31 mouse cellular contexts compared by ENCODE assay signal in the genomic region with DNA sequence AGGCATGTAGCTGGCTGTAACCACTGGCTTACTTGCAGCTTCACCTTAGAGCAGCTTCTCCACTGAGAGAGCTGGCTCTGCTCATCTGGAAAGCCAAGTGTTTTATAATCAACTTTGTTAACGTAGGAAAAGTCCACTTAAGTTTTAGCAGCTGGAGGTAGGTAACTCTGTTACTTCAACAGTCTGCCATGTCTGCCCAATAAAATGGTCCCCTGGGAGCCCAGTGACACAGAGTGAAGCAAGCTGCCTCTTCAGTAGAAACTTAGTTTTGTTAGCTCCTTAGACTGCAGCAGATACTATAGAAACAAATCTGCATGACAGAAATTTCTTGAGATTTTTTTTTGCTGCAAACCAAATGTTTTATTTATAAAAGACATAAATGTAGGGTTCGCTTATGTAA.
DNase-seq lines count a peak whose midpoint lies in the region; ATAC-seq lines count a peak whose summit lies in the region.
"Had no signal": no experiment of that assay in that cellular context is flagged by ENCODE, and none has a peak within 500 bp of the region (broad histone marks: within the 10 kb centered on the region; RNA-seq: fewer than 3 reads in every experiment).

No protein-coding gene starts in this region.

- no peaks in the 10 kb centered on the region for H3K36me3 ChIP-seq in embryonic facial prominence, embryonic 11.5 days (replicated peaks; ENCODE audit: control insufficient read depth, insufficient read depth, low read depth, low read length)
- H3K36me3 ChIP-seq: embryonic facial prominence, embryonic 12.5 days; forebrain, embryonic 15.5 days; hindbrain, embryonic 13.5 days; lung, embryonic 15.5 days; midbrain, embryonic 13.5 days; neural tube, embryonic 15.5 days had no signal

- 59% methylated on average over 2 of the region's 2 CpGs for WGBS in embryonic facial prominence, embryonic 11.5 days

- no peaks in the 10 kb centered on the region for H3K4me1 ChIP-seq in embryonic facial prominence, embryonic 11.5 days (ENCODE audit: control insufficient read depth, insufficient read depth, low read length)
- H3K4me1 ChIP-seq: embryonic facial prominence, embryonic 12.5 days; forebrain, embryonic 10.5 days; forebrain, embryonic 15.5 days; hindbrain, embryonic 13.5 days; midbrain, embryonic 13.5 days; neural tube, embryonic 15.5 days had no signal

- no peaks in the 10 kb centered on the region for H3K9me3 ChIP-seq in embryonic facial prominence, embryonic 11.5 days (replicated peaks; ENCODE audit: control insufficient read depth, low read length)
- H3K9me3 ChIP-seq: embryonic facial prominence, embryonic 12.5 days; forebrain, embryonic 10.5 days; forebrain, embryonic 15.5 days; heart, embryonic 12.5 days; hindbrain, embryonic 13.5 days; limb, embryonic 13.5 days; lung, embryonic 15.5 days; midbrain, embryonic 13.5 days; neural tube, embryonic 15.5 days had no signal

- no peak for ATAC-seq in embryonic facial prominence, embryonic 11.5 days (replicated peaks; ENCODE audit: insufficient number of reproducible peaks, low FRiP score, low TSS enrichment, low read depth)
- ATAC-seq: forebrain, embryonic 15.5 days; inflammation-experienced regulatory T-cells, adult 6 months; midbrain, embryonic 13.5 days had no signal

- no peak overlapping the region for H3K27ac ChIP-seq in embryonic facial prominence, embryonic 11.5 days (replicated peaks; ENCODE audit: low read depth, low read length)
- H3K27ac ChIP-seq: embryonic facial prominence, embryonic 12.5 days; forebrain, embryonic 10.5 days; forebrain, embryonic 15.5 days; gastrocnemius, adult 2 months; hindbrain, embryonic 13.5 days; limb, embryonic 13.5 days; lung, embryonic 15.5 days; midbrain, embryonic 13.5 days; neural tube, embryonic 15.5 days had no signal

- DNase-seq in adrenal gland, postnatal 14 days: peak; percentile 18
- DNase-seq in adrenal gland, adult 18-20 months (ENCODE audit: low spot score in 2 of 2): no peak
- DNase-seq in 3T3-L1 (ENCODE audit: low read depth, low spot score) (peak; percentile 13), adipocyte (ENCODE audit: low spot score) (peak; percentile 55)
- DNase-seq in embryonic facial prominence, embryonic 11.5 days (ENCODE audit: low spot score): peak; percentile 11
- DNase-seq in testis, postnatal 10 days (ENCODE audit: low spot score): no peak
- DNase-seq in cerebellum, adult 9-11 months: no peak
- DNase-seq: cerebellum, adult 2 months; cerebellum, postnatal 25 days; gastrocnemius, adult 2 months; gastrocnemius, postnatal 36 days; heart, adult 18-20 months; heart, postnatal 4 days; kidney, adult 11 months; kidney, postnatal 25 days; lung, postnatal 36 days; retina, postnatal 1 day; right cerebral cortex, postnatal 25 days; thymus, adult 18-20 months; thymus, postnatal 36 days had no signal

- H3K4me2 ChIP-seq in embryonic facial prominence, embryonic 11.5 days (ENCODE audit: low read depth, low read length): no peak overlapping the region
- H3K4me2 ChIP-seq: embryonic facial prominence, embryonic 12.5 days; forebrain, embryonic 15.5 days; heart, embryonic 12.5 days; hindbrain, embryonic 13.5 days; limb, embryonic 13.5 days; liver, embryonic 11.5 days; lung, embryonic 15.5 days; midbrain, embryonic 13.5 days; neural tube, embryonic 15.5 days had no signal

- no peaks in the 10 kb centered on the region for H3K27me3 ChIP-seq in embryonic facial prominence, embryonic 11.5 days (ENCODE audit: control insufficient read depth, insufficient read depth, low read length)
- H3K27me3 ChIP-seq: embryonic facial prominence, embryonic 12.5 days; forebrain, embryonic 15.5 days; heart, embryonic 12.5 days; hindbrain, embryonic 13.5 days; limb, embryonic 13.5 days; lung, embryonic 15.5 days; midbrain, embryonic 13.5 days; neural tube, embryonic 15.5 days had no signal

- no peak overlapping the region for H3K4me3 ChIP-seq in embryonic facial prominence, embryonic 11.5 days (ENCODE audit: low read depth, low read length)
- H3K4me3 ChIP-seq: embryonic facial prominence, embryonic 12.5 days; forebrain, embryonic 10.5 days; forebrain, embryonic 15.5 days; gastrocnemius, adult 2 months; heart, embryonic 12.5 days; hindbrain, embryonic 13.5 days; limb, embryonic 13.5 days; lung, embryonic 15.5 days; midbrain, embryonic 13.5 days; neural tube, embryonic 15.5 days had no signal

- no peak overlapping the region for H3K9ac ChIP-seq in embryonic facial prominence, embryonic 11.5 days (replicated peaks; ENCODE audit: low read length)
- H3K9ac ChIP-seq: embryonic facial prominence, embryonic 12.5 days; forebrain, embryonic 15.5 days; heart, embryonic 12.5 days; hindbrain, embryonic 13.5 days; limb, embryonic 13.5 days; lung, embryonic 15.5 days; midbrain, embryonic 13.5 days; neural tube, embryonic 15.5 days had no signal

Comparison
In these comparisons a context has a peak if more than half of its experiments do, and no peak if none do; other contexts are left out.
1. DNase-seq: peak in adrenal gland, postnatal 14 days (single experiment), 3T3-L1 (single experiment), adipocyte (single experiment) and embryonic facial prominence, embryonic 11.5 days (single experiment); none in adrenal gland, adult 18-20 months (0 of 2), testis, postnatal 10 days (single experiment) and cerebellum, adult 9-11 months (single experiment).